Mouse (Mus musculus) kidney, adult 2 months (tissue): ENCODE results near the gene Serpina3a. TPM values are rescaled to one million over a fixed set of nuclear protein-coding genes. Genes with fewer than 3 reads are reported as not detected.

Experiments used
- DNase-seq: peaks from one replicate; pipeline ENCODE4 v3.0.0; 2021
- H3K27ac ChIP-seq: fragments of 200-500 bp; 2 replicates; pipeline ENCODE4 v1.5.1; 2012; ENCODE audit warnings: low read depth, low read length, control low read depth, inconsistent platforms; ENCODE audit not compliant: insufficient read depth
- H3K27me3 ChIP-seq: fragments of 200-500 bp; replicated peaks from 2 replicates; pipeline ENCODE4 v1.6.1; 2012; ENCODE audit warnings: mild to moderate bottlenecking, moderate library complexity, low read length, inconsistent platforms; ENCODE audit not compliant: control insufficient read depth, insufficient read depth
- H3K36me3 ChIP-seq: fragments of 200-500 bp; 2 replicates; pipeline ENCODE4 v1.6.1; 2012; ENCODE audit warnings: mild to moderate bottlenecking, moderate library complexity, low read length, inconsistent platforms; ENCODE audit not compliant: control insufficient read depth, insufficient read depth
- H3K4me1 ChIP-seq: fragments of 200-500 bp; 2 replicates; pipeline ENCODE4 v1.6.1; 2011; ENCODE audit warnings: low read length; ENCODE audit not compliant: control insufficient read depth, insufficient read depth
- H3K4me3 ChIP-seq: fragments of 200-500 bp; 2 replicates; pipeline ENCODE4 v1.5.1; 2011; ENCODE audit warnings: mild to moderate bottlenecking, low read depth, low read length, control low read depth; ENCODE audit not compliant: insufficient read depth
- CTCF ChIP-seq: fragments of 200-500 bp; conservative IDR thresholded peaks from 2 replicates; pipeline ENCODE4 v1.5.1; 2011; ENCODE audit warnings: low read depth, mild to moderate bottlenecking, control low read depth, low read length, moderate library complexity, mixed read lengths; ENCODE audit not compliant: insufficient read depth, insufficient read length
- POLR2A ChIP-seq: fragments of 200-500 bp; IDR thresholded peaks from one replicate; pipeline ENCODE4 v1.6.1; 2011; ENCODE audit warnings: low read depth, low read length, control low read depth
- WGBS: fragments of 180-500 bp; shearing (Covaris S2); methylation state at CpG from one replicate; pipeline ENCODE4 v1.1.7; 2018; 5-methylcytosine and 5-hydroxymethylcytosine counted together
- polyA plus RNA-seq: library from polyadenylated mRNA; depleted of rRNA; stranded (reverse); fragments of >200 nt; gene quantifications from 2 replicates; pipeline ENCODE4 v1.2.3, GENCODE M21; 2012

Serpina3a gene
- polyA plus RNA-seq, 1 experiment, result not detected

DNA sequence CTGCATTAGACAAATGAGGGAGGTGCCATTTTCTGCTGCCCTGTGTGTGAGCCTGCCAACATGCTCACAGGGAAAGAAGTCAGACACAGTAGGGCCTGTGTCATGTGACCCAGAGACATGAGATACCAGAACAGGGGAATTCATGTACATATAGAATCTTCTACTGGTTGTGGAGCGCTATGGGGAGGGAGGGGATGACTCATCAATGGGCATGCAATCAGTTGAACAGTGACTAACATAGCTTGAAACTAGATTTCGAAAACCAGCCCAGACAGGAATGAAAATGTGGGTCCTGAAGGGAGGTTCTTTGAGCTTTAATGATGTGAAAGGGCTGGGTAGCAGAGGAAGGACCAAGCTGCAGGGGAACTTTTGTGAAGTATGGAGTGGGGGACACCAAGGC lies 11.5 kb downstream of the Serpina3a start:
- no peaks in the 10 kb centered on the region for H3K36me3 ChIP-seq
- no peak overlapping the region for H3K4me3 ChIP-seq
- no peak overlapping the region for H3K27ac ChIP-seq
- WGBS, result 91% methylated on average over 2 of the region's 2 CpGs
- H3K27me3 ChIP-seq, result no peaks in the 10 kb centered on the region
- TF ChIP-seq POLR2A (no peak), CTCF (no peak)
- H3K4me1 ChIP-seq, result no peaks in the 10 kb centered on the region
- no peak for DNase-seq

DNA sequence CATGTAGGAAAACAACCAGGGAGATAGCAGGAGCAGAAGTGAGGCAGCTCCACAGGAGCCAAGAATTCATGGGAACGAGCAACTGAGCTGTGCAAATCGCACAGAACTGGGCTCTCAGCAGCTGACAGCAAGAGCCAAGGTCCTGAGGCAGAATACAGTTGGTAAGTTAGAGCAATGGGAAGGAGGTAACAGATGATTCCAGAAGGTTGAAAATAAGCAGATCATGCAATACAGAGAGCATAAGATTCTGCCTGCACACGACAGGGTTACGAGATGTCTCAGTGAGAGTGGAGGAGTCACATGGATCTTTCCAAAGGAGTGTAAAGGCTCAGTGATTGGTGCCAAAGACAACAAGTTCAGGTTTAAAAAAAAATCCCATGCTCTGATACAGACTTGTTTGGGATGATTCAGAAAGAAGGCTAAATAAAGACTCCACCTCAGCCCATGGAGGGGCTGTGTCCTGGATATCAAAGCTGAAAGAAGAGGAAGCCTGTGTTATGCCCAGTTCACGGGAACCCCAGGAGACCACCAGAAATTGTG lies 12.6 kb downstream of the Serpina3a start:
- Histone ChIP-seq H3K36me3 (no peaks in the 10 kb centered on the region), H3K27ac (no peak overlapping the region), H3K27me3 (no peaks in the 10 kb centered on the region), H3K4me3 (no peak overlapping the region), H3K4me1 (no peaks in the 10 kb centered on the region)
- no peak for TF ChIP-seq POLR2A
- no peak for TF ChIP-seq CTCF
- 71% methylated on average over 5 of the region's 5 CpGs for WGBS
- DNase-seq, result no peak

DNA sequence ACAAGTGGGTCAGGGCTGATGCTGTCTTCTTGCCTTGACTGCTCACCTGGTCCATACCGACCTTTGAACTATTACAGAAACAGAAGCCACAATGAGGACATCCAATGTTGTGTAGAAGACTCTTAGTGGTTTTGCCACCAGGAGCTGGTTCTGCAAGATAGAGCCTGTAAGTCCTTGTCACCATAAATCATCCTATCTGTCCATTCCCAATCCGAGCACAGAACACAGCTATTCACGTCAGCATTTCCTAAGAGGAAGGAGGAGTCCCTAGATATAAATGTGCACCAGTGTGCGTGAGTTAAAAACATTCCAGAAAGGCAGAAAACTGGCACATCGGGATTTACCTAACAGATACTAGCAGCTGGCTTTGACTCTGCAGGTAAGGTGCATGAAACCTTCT lies 15.2 kb downstream of the Serpina3a start, which contains the start of gene Serpina3b:
TSS of gene Serpina3b (plus strand) at position 301 of the 400 bp plus-strand sequence.
- Histone ChIP-seq H3K4me1 (no peaks in the 10 kb centered on the region), H3K27ac (no peak within 1 kb of the TSS), H3K4me3 (no peak within 1 kb of the TSS), H3K27me3 (no peaks in the 10 kb centered on the region), H3K36me3 (no peaks in the 10 kb centered on the region)
- DNase-seq, result no peak
- 71% methylated on average over 5 of the region's 5 CpGs for WGBS
- TF ChIP-seq CTCF (no peak), POLR2A (no peak)

DNA sequence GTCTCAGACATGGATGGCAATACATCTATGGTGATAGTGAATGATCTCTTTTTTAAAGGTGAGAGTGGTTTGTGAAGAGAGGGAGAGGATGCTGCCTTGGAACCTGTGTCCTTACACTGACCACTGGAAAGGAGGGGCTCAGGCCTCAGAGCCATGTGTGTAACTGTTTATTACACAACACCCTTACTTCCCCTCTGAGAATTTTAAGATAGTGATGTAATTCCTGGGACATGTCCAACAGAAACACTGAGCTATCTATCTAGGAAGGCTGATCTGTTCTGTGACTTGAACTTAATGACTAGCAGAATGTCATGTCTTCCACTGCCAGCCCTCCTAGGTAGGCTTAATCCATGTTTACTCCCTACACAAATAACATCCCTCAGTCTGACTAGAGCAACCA lies 18.5 kb downstream of the Serpina3a start:
- H3K27me3 ChIP-seq, result no peaks in the 10 kb centered on the region
- no peak for DNase-seq
- no peak overlapping the region for H3K27ac ChIP-seq
- H3K4me3 ChIP-seq, result no peak overlapping the region
- no peak for TF ChIP-seq CTCF
- no peak for TF ChIP-seq POLR2A
- H3K4me1 ChIP-seq, result no peaks in the 10 kb centered on the region
- no peaks in the 10 kb centered on the region for H3K36me3 ChIP-seq

DNA sequence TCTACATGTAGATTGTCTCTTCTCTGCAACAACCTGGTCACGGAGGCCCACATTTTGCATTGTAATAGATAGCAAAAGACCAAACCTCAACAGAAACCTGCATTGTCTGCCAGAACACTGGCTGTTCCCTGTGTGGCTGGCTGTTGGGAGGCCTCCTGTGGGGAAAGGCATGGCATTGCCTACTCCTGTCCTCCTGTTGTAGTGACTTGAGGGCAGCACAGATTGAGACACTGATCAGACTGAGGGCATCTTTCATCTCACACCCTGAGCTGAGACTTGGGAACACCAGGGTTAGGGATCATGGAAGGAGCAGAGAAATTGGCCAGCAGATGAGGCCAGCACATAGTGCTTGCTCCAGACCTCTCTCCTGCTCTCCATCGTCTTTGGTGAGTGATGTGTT lies 25.7 kb downstream of the Serpina3a start:
- H3K36me3 ChIP-seq, result no peaks in the 10 kb centered on the region
- no peak overlapping the region for H3K4me3 ChIP-seq
- H3K27me3 ChIP-seq, result no peaks in the 10 kb centered on the region
- DNase-seq, result no peak
- H3K4me1 ChIP-seq, result no peaks in the 10 kb centered on the region; the same call in 1 of the 2 replicates
- H3K27ac ChIP-seq, result no peak overlapping the region
- WGBS, result 84% methylated on average over 2 of the region's 2 CpGs
- no peak for TF ChIP-seq POLR2A
- TF ChIP-seq CTCF, result no peak

DNA sequence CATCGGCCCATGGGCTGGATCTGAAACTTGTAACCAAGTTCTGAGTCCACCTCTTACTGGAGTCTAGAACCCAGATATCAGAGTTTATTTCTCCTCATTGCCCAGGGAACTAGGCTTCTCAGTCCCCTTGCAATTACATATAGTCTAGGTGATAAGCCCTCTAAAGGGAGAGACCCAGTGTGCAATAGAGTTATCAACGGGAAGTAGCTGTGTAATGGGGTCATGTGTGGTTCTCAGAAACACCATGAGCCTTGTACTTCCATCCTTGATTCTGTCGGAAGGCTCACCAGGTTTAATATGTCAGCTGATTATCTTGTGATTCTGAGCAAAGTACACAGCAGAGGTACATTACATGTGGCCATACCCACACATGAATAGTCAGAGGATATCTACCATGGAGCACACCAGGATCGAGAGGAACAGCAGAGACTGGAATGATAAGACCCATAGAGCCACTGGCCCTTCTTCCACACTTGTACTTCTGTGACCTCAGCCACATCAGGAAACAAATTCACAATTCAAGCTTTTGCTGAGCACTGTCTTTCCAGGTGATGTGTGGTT lies 28.1 kb downstream of the Serpina3a start:
- TF ChIP-seq CTCF (no peak), POLR2A (no peak)
- WGBS, result 78% methylated on average over 4 of the region's 4 CpGs

DNA sequence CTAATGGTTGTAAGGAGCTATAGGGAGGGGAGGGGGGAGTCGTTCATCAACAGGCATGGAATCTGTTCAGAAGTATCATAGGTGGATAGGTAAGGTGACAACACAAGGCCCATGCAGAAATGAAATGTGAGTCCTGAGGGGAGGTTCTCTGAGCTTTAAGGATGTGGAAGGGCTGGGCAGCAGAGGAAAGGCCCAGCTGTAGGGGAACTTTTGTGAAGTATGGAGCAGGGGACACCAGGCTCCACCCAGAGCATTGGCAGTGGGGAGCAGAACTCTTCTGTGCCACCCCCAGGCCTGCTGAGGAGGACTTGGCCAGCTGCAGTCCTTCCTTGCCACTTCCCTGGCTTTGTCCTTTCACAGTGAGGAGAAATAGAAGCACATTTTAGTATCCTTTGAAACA lies 29.0 kb downstream of the Serpina3a start:
- no peak overlapping the region for H3K4me3 ChIP-seq
- no peaks in the 10 kb centered on the region for H3K27me3 ChIP-seq
- DNase-seq, result no peak
- no peaks in the 10 kb centered on the region for H3K36me3 ChIP-seq
- TF ChIP-seq CTCF (no peak), POLR2A (no peak)
- no peak overlapping the region for H3K27ac ChIP-seq
- no peaks in the 10 kb centered on the region; the same call in 1 of the 2 replicates for H3K4me1 ChIP-seq
- 91% methylated on average over 1 of the region's 1 CpGs for WGBS

More for the DNA sequence above, 28.1 kb downstream of the Serpina3a start:
- peak; percentile 30 for DNase-seq
- Histone ChIP-seq H3K36me3 (no peaks in the 10 kb centered on the region), H3K4me3 (no peak overlapping the region), H3K4me1 (no peaks in the 10 kb centered on the region; the same call in 1 of the 2 replicates), H3K27ac (no peak overlapping the region), H3K27me3 (no peaks in the 10 kb centered on the region)
